Mouse (Mus musculus) stomach, postnatal 0 days (tissue): ENCODE results near the gene Ccsap.

ENCODE experiments used
- CTCF ChIP-seq: IDR thresholded peaks from 2 replicates; pipeline ENCODE4 v1.5.1; 2016; ENCODE audit warnings: antibody characterized with exemption, low read depth, mild to moderate bottlenecking, moderate library complexity
- EP300 ChIP-seq: optimal IDR thresholded peaks from 2 replicates; pipeline ENCODE3; 2016; ENCODE audit warnings: antibody characterized with exemption

GRCm38 (mm10) chr8:123840578-123841345 lies 19.2 kb downstream of the Ccsap start:
- no peak for TF ChIP-seq CTCF
- no peak for TF ChIP-seq EP300
